ENCODE assay signal across 8 mouse cellular contexts in genomic region chr5:53995316-53995715, GRCm38 (mm10). TPM values are rescaled to one million over a fixed set of nuclear protein-coding genes. Genes with fewer than 3 reads are reported as not detected.
A peak's percentile ranks its signal among the peaks of the same experiment; 100 is the strongest.
DNase-seq lines count a peak whose midpoint lies in the region; ATAC-seq lines count a peak whose summit lies in the region.

No protein-coding gene starts in this region.

- DNase-seq in Muller cell, postnatal 12 days (ENCODE audit: inconsistent ontology term) = peak; percentile 88
- DNase-seq in cerebellum, postnatal 14 days = peak; percentile 86 to 89
- DNase-seq in frontal cortex, postnatal 14 days (ENCODE audit: low spot score in 2 of 2) = peak; percentile 60 to 64
- peak; percentile 83 to 92 for DNase-seq in left cerebral cortex, adult 18-20 months (ENCODE audit: low spot score in 2 of 2)
- peak; percentile 84 to 90 for DNase-seq in lung, postnatal 4 days
- peak; percentile 88 for DNase-seq in retina, postnatal 1 day
- DNase-seq in thymus, postnatal 4 days = peak; percentile 93

- H3K4me1 ChIP-seq in hindbrain, embryonic 13.5 days (replicated peaks) = peaks cover 24% of the 10 kb centered on the region

- peak overlapping the region; percentile 67 for H3K4me2 ChIP-seq in hindbrain, embryonic 13.5 days

- ATAC-seq in hindbrain, embryonic 13.5 days (ENCODE audit: low FRiP score) = peak; percentile 2; the same call in 1 of the 2 replicates

- H3K9me3 ChIP-seq in hindbrain, embryonic 13.5 days = no peaks in the 10 kb centered on the region

- no peaks in the 10 kb centered on the region for H3K36me3 ChIP-seq in hindbrain, embryonic 13.5 days

- no peak overlapping the region for H3K27ac ChIP-seq in hindbrain, embryonic 13.5 days

- under 1% methylated on average over 34 of the region's 34 CpGs for WGBS in hindbrain, embryonic 13.5 days

- peak overlapping the region; percentile 44 for H3K4me3 ChIP-seq in hindbrain, embryonic 13.5 days

- H3K27me3 ChIP-seq in hindbrain, embryonic 13.5 days = no peaks in the 10 kb centered on the region

- H3K9ac ChIP-seq in hindbrain, embryonic 13.5 days = peak overlapping the region; percentile 71

RNA-seq across cellular contexts. Expression of gene Stim2, which starts 3.0 kb away (rescaled TPM):
- 24.1 and 25.8 TPM in 2 replicates for polyA plus RNA-seq in hindbrain, embryonic 13.5 days (2015; fragmentation: Nextera tagmentation; extraction: Ambion mirVana)
- total RNA-seq in left cerebral cortex, adult 18-20 months (2021) = 10 to 100 TPM; 85.3 to 87.1 TPM
